Mouse (Mus musculus): ENCODE results near the gene Dr1.
A peak's percentile ranks its signal among the peaks of the same experiment; 100 is the strongest.
"Not testable (repeated sequence)": the region's sequence is repeated elsewhere in the genome, so short reads cannot be mapped to it uniquely, and the experiment has no call there.

The Dr1 gene

GRCm38 (mm10) chr5:108268127-108269062, at the start of gene Dr1:
Gene Dr1 (plus strand): TSS chr5:108268897.
- peak; percentile 90 for DNase-seq (ENCODE audit: low spot score)

GRCm38 (mm10) chr5:108224077-108224476, 44.6 kb upstream of the Dr1 start:
- DNase-seq (ENCODE audit: low spot score) = no peak

- no peak for DNase-seq (ENCODE audit: low spot score)
Measured at GRCm38 (mm10) chr5:108226159-108226558, 42.5 kb upstream of the Dr1 start.

GRCm38 (mm10) chr5:108246314-108246765, 22.4 kb upstream of the Dr1 start:
- DNase-seq (ENCODE audit: low spot score) = no peak

- DNase-seq (ENCODE audit: low spot score) = no peak
Measured at GRCm38 (mm10) chr5:108250033-108250432, 18.7 kb upstream of the Dr1 start.

- DNase-seq (ENCODE audit: low spot score) = no peak
Measured at GRCm38 (mm10) chr5:108255259-108255658, 13.4 kb upstream of the Dr1 start.

GRCm38 (mm10) chr5:108262722-108263121, 6.0 kb upstream of the Dr1 start:
- DNase-seq (ENCODE audit: low spot score) = peak; percentile 9

GRCm38 (mm10) chr5:108263785-108264184, 4.9 kb upstream of the Dr1 start:
- DNase-seq (ENCODE audit: low spot score) = not testable (repeated sequence)

- no peak for DNase-seq (ENCODE audit: low spot score)
Measured at GRCm38 (mm10) chr5:108266990-108267389, 1.7 kb upstream of the Dr1 start.

GRCm38 (mm10) chr5:108269063-108269810, 540 bp downstream of the Dr1 start:
- peak; percentile 3 for DNase-seq (ENCODE audit: low spot score)

GRCm38 (mm10) chr5:108269811-108270151, 1.1 kb downstream of the Dr1 start:
- DNase-seq (ENCODE audit: low spot score) = no peak

GRCm38 (mm10) chr5:108270415-108270814, 1.7 kb downstream of the Dr1 start:
- no peak for DNase-seq (ENCODE audit: low spot score)

- not testable (repeated sequence) for DNase-seq (ENCODE audit: low spot score)
Measured at GRCm38 (mm10) chr5:108271345-108271744, 2.6 kb downstream of the Dr1 start.

- DNase-seq (ENCODE audit: low spot score) = no peak
Measured at GRCm38 (mm10) chr5:108286957-108287356, 18.3 kb downstream of the Dr1 start.

GRCm38 (mm10) chr5:108301567-108301966, 32.9 kb downstream of the Dr1 start:
- no peak for DNase-seq (ENCODE audit: low spot score)

- peak; percentile 91 for DNase-seq (ENCODE audit: low spot score)
Measured at GRCm38 (mm10) chr5:108312224-108313064, 43.7 kb downstream of the Dr1 start, which contains the start of gene Pigg. Gene Pigg (plus strand): TSS chr5:108312609.

- no peak for DNase-seq (ENCODE audit: low spot score)
Measured at GRCm38 (mm10) chr5:108313065-108313860, 44.6 kb downstream of the Dr1 start.

All from yolk sac, embryonic 10.5 days (tissue).